Mouse (Mus musculus): Measurements from ENCODE around the gene Tspan15. TPM values are rescaled to one million over a fixed set of nuclear protein-coding genes. Genes with fewer than 3 reads are reported as not detected.

Tspan15 gene
- 42.9 TPM for polyA plus RNA-seq (2014; fragmentation: Illumina TruSeq; extraction: RNeasy Lipid Tissue Mini Kit (QIAGEN cat#74804); ENCODE audit: low read depth, low replicate concordance)

GRCm38 (mm10) chr10:62230708-62231394 is at the start of gene Tspan15:
Gene Tspan15 (minus strand): TSS chr10:62231251.

GRCm38 (mm10) chr10:62252000-62252488 is 21.0 kb upstream of the Tspan15 start, which contains the start of gene Tacr2:
Gene Tacr2 (plus strand): TSS chr10:62252438.

GRCm38 (mm10) chr10:62143820-62144219 is 87.2 kb downstream of the Tspan15 start, which contains the start of gene Fam241b:
Gene Fam241b (minus strand): TSS chr10:62143920.

Other genes with a start within 250 kb of the Tspan15 start
- not detected for gene Neurog3, start 98.2 kb downstream of the Tspan15 start, polyA plus RNA-seq (2014; fragmentation: Illumina TruSeq; extraction: RNeasy Lipid Tissue Mini Kit (QIAGEN cat#74804); ENCODE audit: low read depth, low replicate concordance)
- 13.8 TPM for gene Fam241b, start 87.3 kb downstream of the Tspan15 start, polyA plus RNA-seq (2014; fragmentation: Illumina TruSeq; extraction: RNeasy Lipid Tissue Mini Kit (QIAGEN cat#74804); ENCODE audit: low read depth, low replicate concordance)
- 1.0 TPM for gene Tacr2, start 21.2 kb upstream of the Tspan15 start, polyA plus RNA-seq (2014; fragmentation: Illumina TruSeq; extraction: RNeasy Lipid Tissue Mini Kit (QIAGEN cat#74804); ENCODE audit: low read depth, low replicate concordance)
- 13.4 TPM for gene Hk1, start 148.7 kb upstream of the Tspan15 start, polyA plus RNA-seq (2014; fragmentation: Illumina TruSeq; extraction: RNeasy Lipid Tissue Mini Kit (QIAGEN cat#74804); ENCODE audit: low read depth, low replicate concordance)
- 0.22 TPM for gene Hkdc1, start 191.2 kb upstream of the Tspan15 start, polyA plus RNA-seq (2014; fragmentation: Illumina TruSeq; extraction: RNeasy Lipid Tissue Mini Kit (QIAGEN cat#74804); ENCODE audit: low read depth, low replicate concordance)
- not detected for gene 4930507D05Rik, start 218.2 kb upstream of the Tspan15 start, polyA plus RNA-seq (2014; fragmentation: Illumina TruSeq; extraction: RNeasy Lipid Tissue Mini Kit (QIAGEN cat#74804); ENCODE audit: low read depth, low replicate concordance)
- gene Supv3l1, start 218.5 kb upstream of the Tspan15 start, polyA plus RNA-seq (2014; fragmentation: Illumina TruSeq; extraction: RNeasy Lipid Tissue Mini Kit (QIAGEN cat#74804); ENCODE audit: low read depth, low replicate concordance): 18.1 TPM

Measured in sigmoid colon, adult 10 weeks (tissue).